Mouse (Mus musculus) liver, embryonic 11.5 days (tissue): ENCODE measurements around the gene Gm12394. TPM values are rescaled to one million over a fixed set of nuclear protein-coding genes. Genes with fewer than 3 reads are reported as not detected.
"Not testable (repeated sequence)": the region's sequence is repeated elsewhere in the genome, so short reads cannot be mapped to it uniquely, and the experiment has no call there.

Experiments
- ATAC-seq: fragments of 200-750 bp; cut with Nextera tagmentation; replicated peaks from 2 replicates; pipeline ENCODE4 v1.8.0; 2017; ENCODE audit warnings: moderate number of reproducible peaks, mild to moderate bottlenecking, moderate TSS enrichment, moderate library complexity; ENCODE audit not compliant: low FRiP score
- DNase-seq: peaks from one replicate; pipeline ENCODE4 v3.0.0-alpha.2; 2017; ENCODE audit warnings: low spot score
- H3K27ac ChIP-seq: fragments of 300-500 bp; sonication (generic); 2 replicates; pipeline ENCODE4 v1.5.1; 2014; ENCODE audit warnings: mild to moderate bottlenecking, low read depth, low read length, control low read depth
- H3K27me3 ChIP-seq: fragments of 300-500 bp; sonication (generic); replicated peaks from 2 replicates; pipeline ENCODE4 v1.6.1; 2014; ENCODE audit warnings: low read length, mixed read lengths; ENCODE audit not compliant: control insufficient read depth, insufficient read depth
- H3K36me3 ChIP-seq: fragments of 300-500 bp; sonication (generic); 2 replicates; pipeline ENCODE4 v1.6.1; 2014; ENCODE audit warnings: mild to moderate bottlenecking, low read length, moderate library complexity, mixed read lengths; ENCODE audit not compliant: control insufficient read depth, insufficient read depth
- H3K4me1 ChIP-seq: fragments of 300-500 bp; sonication (generic); replicated peaks from 2 replicates; pipeline ENCODE4 v1.6.1; 2014; ENCODE audit warnings: low read length, mixed read lengths; ENCODE audit not compliant: control insufficient read depth, insufficient read depth
- H3K4me2 ChIP-seq: fragments of 300-500 bp; sonication (generic); 2 replicates; pipeline ENCODE4 v1.6.1; 2014; ENCODE audit warnings: mild to moderate bottlenecking, control low read depth, moderate library complexity
- H3K4me3 ChIP-seq: fragments of 300-500 bp; sonication (generic); 2 replicates; pipeline ENCODE4 v1.5.1; 2014; ENCODE audit warnings: low read depth, low read length, control low read depth
- H3K9ac ChIP-seq: fragments of 300-500 bp; sonication (generic); 2 replicates; pipeline ENCODE4 v1.6.1; 2014; ENCODE audit warnings: low read depth, low read length, control low read depth
- H3K9me3 ChIP-seq: fragments of 300-500 bp; sonication (generic); 2 replicates; pipeline ENCODE4 v1.6.1; 2016; ENCODE audit warnings: low read length, inconsistent platforms, mixed read lengths; ENCODE audit not compliant: control insufficient read depth
- WGBS: fragments of 180-500 bp; shearing (Covaris S2); extraction: QIAGEN DNeasy Blood & Tissue Kit; methylation state at CpG from one replicate; pipeline ENCODE4 v1.1.7; 2014; 5-methylcytosine and 5-hydroxymethylcytosine counted together
- polyA plus RNA-seq: library from polyadenylated mRNA; unstranded; fragments of >200 nt; fragmentation: Nextera tagmentation; extraction: Ambion mirVana; gene quantifications from 2 replicates; pipeline ENCODE4 v1.2.1, GENCODE M21; 2014

Gene Gm12394
- polyA plus RNA-seq, 1 experiment from 2014 or later = 0.11 TPM

DNA sequence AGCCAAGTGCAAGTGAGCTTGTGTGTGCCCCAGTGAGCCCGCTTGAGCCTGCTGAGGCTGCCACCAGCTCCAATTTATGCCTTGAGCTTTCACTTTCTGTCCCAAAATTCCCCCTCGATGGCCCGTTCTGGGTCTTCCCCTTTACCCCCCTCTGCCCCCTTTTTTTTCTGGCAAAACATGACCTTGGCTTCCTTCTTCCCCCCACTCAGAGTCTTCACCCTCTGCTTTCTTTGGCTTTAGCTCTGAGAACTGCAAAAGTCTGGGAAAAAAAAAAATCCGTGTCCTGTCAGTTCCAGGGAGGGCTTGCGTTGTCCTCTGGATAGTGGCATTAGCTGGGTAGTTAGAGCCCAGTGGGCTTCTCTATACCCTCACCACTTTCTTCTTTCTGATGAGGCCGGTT is 100.1 kb downstream of the Gm12394 start, which contains the start of gene Ccl19:
TSS of gene Ccl19 (minus strand) at position 101 of the 400 bp plus-strand sequence.
- not testable (repeated sequence) for H3K27ac ChIP-seq, H3K9ac ChIP-seq, H3K4me2 ChIP-seq, H3K4me3 ChIP-seq, H3K4me1 ChIP-seq, H3K27me3 ChIP-seq, DNase-seq, H3K9me3 ChIP-seq, H3K36me3 ChIP-seq, ATAC-seq
- no CpG with 5 or more reads among the region's 6 CpGs for WGBS

GRCm38 (mm10) chr4:42735245-42735644 is 121.3 kb downstream of the Gm12394 start, which contains the start of gene 4930578G10Rik:
Gene 4930578G10Rik (plus strand): TSS chr4:42735545.
- H3K9me3 ChIP-seq, DNase-seq, ATAC-seq, H3K4me2 ChIP-seq, H3K36me3 ChIP-seq, H3K9ac ChIP-seq, H3K27ac ChIP-seq, H3K27me3 ChIP-seq, H3K4me1 ChIP-seq, H3K4me3 ChIP-seq: not testable (repeated sequence)
- no CpG with 5 or more reads among the region's 13 CpGs for WGBS

Other genes with a start within 250 kb of the Gm12394 start
- gene Gm10591, start 244.6 kb downstream of the Gm12394 start, polyA plus RNA-seq = not detected in 2 replicates
- not detected in 2 replicates for gene Gm2564, start 227.1 kb downstream of the Gm12394 start, polyA plus RNA-seq
- not detected in 2 replicates for gene Ccl27b, start 201.5 kb downstream of the Gm12394 start, polyA plus RNA-seq
- gene Il11ra2, start 194.9 kb downstream of the Gm12394 start, polyA plus RNA-seq = not detected in 2 replicates
- gene 4930578G10Rik, start 121.2 kb downstream of the Gm12394 start, polyA plus RNA-seq = not detected in 2 replicates
- gene Ccl19, start 100.2 kb downstream of the Gm12394 start, polyA plus RNA-seq = not detected in 2 replicates
- gene Ccl21a, start 82.8 kb downstream of the Gm12394 start, polyA plus RNA-seq = 0.65 and 1.2 TPM in 2 replicates
- 0.22 and 0.29 TPM in 2 replicates for gene Fam205a1, start 2.9 kb downstream of the Gm12394 start, polyA plus RNA-seq
- 0.71 and 0.75 TPM in 2 replicates for gene Fam205c, start 17.5 kb upstream of the Gm12394 start, polyA plus RNA-seq
- gene Phf24, start 59.9 kb upstream of the Gm12394 start, polyA plus RNA-seq = 0.38 and 0.42 TPM in 2 replicates
- 2.0 and 3.0 TPM in 2 replicates for gene Dnajb5, start 93.0 kb upstream of the Gm12394 start, polyA plus RNA-seq
- gene 1700022I11Rik, start 112.8 kb upstream of the Gm12394 start, polyA plus RNA-seq = 0.41 and 0.53 TPM in 2 replicates
- 452 and 513 TPM in 2 replicates for gene Vcp, start 143.7 kb upstream of the Gm12394 start, polyA plus RNA-seq
- 18.2 and 18.6 TPM in 2 replicates for gene Fancg, start 153.7 kb upstream of the Gm12394 start, polyA plus RNA-seq
- 22.5 and 23.3 TPM in 2 replicates for gene Pigo, start 169.0 kb upstream of the Gm12394 start, polyA plus RNA-seq
- 409 and 425 TPM in 2 replicates for gene Stoml2, start 174.9 kb upstream of the Gm12394 start, polyA plus RNA-seq
- gene Fam214b, start 189.4 kb upstream of the Gm12394 start, polyA plus RNA-seq = 6.0 and 7.4 TPM in 2 replicates
- 2.0 and 2.4 TPM in 2 replicates for gene Unc13b, start 202.2 kb upstream of the Gm12394 start, polyA plus RNA-seq